Mouse (Mus musculus) liver, embryonic 16.5 days (tissue): ENCODE measurements at regions not wholly inside any gene's neighbourhood (a gene's known extent, or its start where the extent isn't known, plus 50 kb on each side); places are given as distances from the start of the nearest gene placed in this dataset.

Experiments
- ATAC-seq: fragments of 200-750 bp; cut with Nextera tagmentation; 2 replicates; pipeline ENCODE4 v1.8.0; 2017; ENCODE audit warnings: low read depth, mild to moderate bottlenecking, moderate number of reproducible peaks, moderate library complexity
- H3K27ac ChIP-seq: fragments of 300-500 bp; sonication (generic); 2 replicates; pipeline ENCODE4 v1.5.1; 2014; ENCODE audit warnings: mild to moderate bottlenecking, low read length
- H3K27me3 ChIP-seq: fragments of 300-500 bp; sonication (generic); 2 replicates; pipeline ENCODE4 v1.6.1; 2014; ENCODE audit warnings: low read depth, low read length, mixed read lengths; ENCODE audit not compliant: control insufficient read depth, insufficient read depth
- H3K36me3 ChIP-seq: fragments of 300-500 bp; sonication (generic); 2 replicates; pipeline ENCODE4 v1.6.1; 2014; ENCODE audit warnings: mild to moderate bottlenecking; ENCODE audit not compliant: control insufficient read depth, insufficient read depth
- H3K4me1 ChIP-seq: fragments of 300-500 bp; sonication (generic); 2 replicates; pipeline ENCODE4 v1.6.1; 2014; ENCODE audit warnings: low read depth, low read length, mixed read lengths; ENCODE audit not compliant: control insufficient read depth
- H3K4me2 ChIP-seq: fragments of 300-500 bp; sonication (generic); 2 replicates; pipeline ENCODE4 v1.6.1; 2014; ENCODE audit warnings: low read depth, low read length, mixed read lengths
- H3K4me3 ChIP-seq: fragments of 300-500 bp; sonication (generic); 2 replicates; pipeline ENCODE4 v1.5.1; 2014; ENCODE audit warnings: low read depth, mild to moderate bottlenecking, low read length
- H3K9ac ChIP-seq: fragments of 300-500 bp; sonication (generic); 2 replicates; pipeline ENCODE4 v1.6.1; 2014; ENCODE audit warnings: low read depth, low read length
- H3K9me3 ChIP-seq: fragments of 300-500 bp; sonication (generic); replicated peaks from 2 replicates; pipeline ENCODE4 v1.6.1; 2016; ENCODE audit warnings: low read length; ENCODE audit not compliant: control insufficient read depth
- WGBS: fragments of 180-500 bp; shearing (Covaris S2); extraction: QIAGEN DNeasy Blood & Tissue Kit; methylation state at CpG from one replicate; pipeline ENCODE4 v1.1.7; 2014; ENCODE audit not compliant: insufficient replicate concordance; 5-methylcytosine and 5-hydroxymethylcytosine counted together

GRCm38 (mm10) chr3:143584692-143585603 is 620.1 kb downstream of the Lmo4 start:
- Histone ChIP-seq H3K27me3 (no peaks in the 10 kb centered on the region), H3K4me2 (no peak overlapping the region), H3K9ac (no peak overlapping the region), H3K9me3 (no peaks in the 10 kb centered on the region), H3K4me3 (no peak overlapping the region), H3K27ac (no peak overlapping the region), H3K4me1 (no peaks in the 10 kb centered on the region), H3K36me3 (no peaks in the 10 kb centered on the region)
- WGBS: 26% methylated on average over 6 of the region's 6 CpGs
- peak; percentile 41 for ATAC-seq

- WGBS: 62% methylated on average over 7 of the region's 7 CpGs
- Histone ChIP-seq H3K4me2 (no peak overlapping the region), H3K27ac (no peak overlapping the region), H3K36me3 (no peaks in the 10 kb centered on the region), H3K27me3 (no peaks in the 10 kb centered on the region), H3K9ac (no peak overlapping the region), H3K4me3 (no peak overlapping the region), H3K4me1 (no peaks in the 10 kb centered on the region), H3K9me3 (no peaks in the 10 kb centered on the region)
- ATAC-seq: no peak
These were observed 628.5 kb downstream of the Lmo4 start for GRCm38 (mm10) chr3:143576338-143577007.

GRCm38 (mm10) chr3:143575737-143576136 is 629.3 kb downstream of the Lmo4 start:
- no peaks in the 10 kb centered on the region for H3K9me3 ChIP-seq
- no peak overlapping the region for H3K4me3 ChIP-seq
- no peak overlapping the region for H3K4me2 ChIP-seq
- H3K27me3 ChIP-seq: no peaks in the 10 kb centered on the region
- no peaks in the 10 kb centered on the region for H3K36me3 ChIP-seq
- H3K9ac ChIP-seq: no peak overlapping the region
- no peaks in the 10 kb centered on the region for H3K4me1 ChIP-seq
- ATAC-seq: no peak
- no peak overlapping the region for H3K27ac ChIP-seq
- 80% methylated on average over 8 of the region's 8 CpGs for WGBS

GRCm38 (mm10) chr3:143574035-143574864 is 630.8 kb downstream of the Lmo4 start:
- Histone ChIP-seq H3K9ac (no peak overlapping the region), H3K4me1 (no peaks in the 10 kb centered on the region), H3K27me3 (no peaks in the 10 kb centered on the region), H3K36me3 (no peaks in the 10 kb centered on the region), H3K27ac (no peak overlapping the region), H3K4me3 (no peak overlapping the region), H3K4me2 (no peak overlapping the region), H3K9me3 (no peaks in the 10 kb centered on the region)
- ATAC-seq: no peak
- 40% methylated on average over 10 of the region's 10 CpGs for WGBS

- WGBS: 60% methylated on average over 6 of the region's 6 CpGs
- Histone ChIP-seq H3K4me3 (no peak overlapping the region), H3K4me2 (no peak overlapping the region), H3K9ac (no peak overlapping the region), H3K36me3 (no peaks in the 10 kb centered on the region), H3K27me3 (no peaks in the 10 kb centered on the region), H3K27ac (no peak overlapping the region), H3K4me1 (no peaks in the 10 kb centered on the region), H3K9me3 (no peaks in the 10 kb centered on the region)
- no peak for ATAC-seq
These were observed 635.1 kb downstream of the Lmo4 start for GRCm38 (mm10) chr3:143569930-143570329.

- H3K27me3 ChIP-seq: no peaks in the 10 kb centered on the region
- H3K4me2 ChIP-seq: no peak overlapping the region
- no peak for ATAC-seq
- H3K36me3 ChIP-seq: no peaks in the 10 kb centered on the region
- no peaks in the 10 kb centered on the region for H3K9me3 ChIP-seq
- WGBS: 55% methylated on average over 4 of the region's 4 CpGs
- no peak overlapping the region for H3K9ac ChIP-seq
- H3K4me3 ChIP-seq: no peak overlapping the region
- no peaks in the 10 kb centered on the region for H3K4me1 ChIP-seq
- no peak overlapping the region for H3K27ac ChIP-seq
These were observed 640.0 kb downstream of the Lmo4 start for GRCm38 (mm10) chr3:143565067-143565466.

- Histone ChIP-seq H3K9me3 (no peaks in the 10 kb centered on the region), H3K27ac (no peak overlapping the region), H3K4me2 (no peak overlapping the region), H3K4me1 (no peaks in the 10 kb centered on the region), H3K4me3 (no peak overlapping the region), H3K36me3 (no peaks in the 10 kb centered on the region), H3K27me3 (no peaks in the 10 kb centered on the region), H3K9ac (no peak overlapping the region)
- ATAC-seq: no peak
- WGBS: 40% methylated on average over 3 of the region's 3 CpGs
These were observed 661.0 kb upstream of the Pkn2 start for GRCm38 (mm10) chr3:143542811-143543210.

GRCm38 (mm10) chr3:143527982-143528381 is 646.2 kb upstream of the Pkn2 start:
- Histone ChIP-seq H3K4me1 (no peaks in the 10 kb centered on the region), H3K4me3 (no peak overlapping the region), H3K9ac (no peak overlapping the region), H3K36me3 (no peaks in the 10 kb centered on the region), H3K4me2 (no peak overlapping the region), H3K27ac (no peak overlapping the region), H3K9me3 (no peaks in the 10 kb centered on the region), H3K27me3 (no peaks in the 10 kb centered on the region)
- no peak for ATAC-seq
- 35% methylated on average over 4 of the region's 4 CpGs for WGBS
